Mouse (Mus musculus) intestine, postnatal 0 days (tissue): ENCODE measurements at regions not wholly inside any gene's neighbourhood (a gene's known extent, or its start where the extent isn't known, plus 50 kb on each side); places are given as distances from the start of the nearest gene placed in this dataset.

Experiments
- ATAC-seq: fragments of 200-750 bp; cut with Nextera tagmentation; 2 replicates; pipeline ENCODE4 v1.8.0; 2017; ENCODE audit warnings: mild to moderate bottlenecking, moderate TSS enrichment, moderate library complexity
- H3K27ac ChIP-seq: fragments of 300-500 bp; sonication (generic); 2 replicates; pipeline ENCODE4 v1.5.1; 2014; ENCODE audit warnings: mild to moderate bottlenecking, low read depth, low read length, moderate library complexity
- H3K27me3 ChIP-seq: fragments of 300-500 bp; sonication (generic); replicated peaks from 2 replicates; pipeline ENCODE4 v1.6.1; 2014; ENCODE audit warnings: low read length, mixed read lengths; ENCODE audit not compliant: control insufficient read depth, insufficient read depth
- H3K36me3 ChIP-seq: fragments of 300-500 bp; sonication (generic); 2 replicates; pipeline ENCODE4 v1.6.1; 2014; ENCODE audit warnings: mild to moderate bottlenecking, moderate library complexity; ENCODE audit not compliant: control insufficient read depth, insufficient read depth
- H3K4me1 ChIP-seq: fragments of 300-500 bp; sonication (generic); replicated peaks from 2 replicates; pipeline ENCODE4 v1.6.1; 2014; ENCODE audit warnings: antibody characterized with exemption, low read length, mixed read lengths; ENCODE audit not compliant: control insufficient read depth, insufficient read depth
- H3K4me2 ChIP-seq: fragments of 300-500 bp; sonication (generic); replicated peaks from 2 replicates; pipeline ENCODE4 v1.6.1; 2014; ENCODE audit warnings: low read depth, mild to moderate bottlenecking, moderate library complexity
- H3K4me3 ChIP-seq: fragments of 300-500 bp; sonication (generic); 2 replicates; pipeline ENCODE4 v1.5.1; 2014; ENCODE audit warnings: low read depth, low read length
- H3K9ac ChIP-seq: fragments of 300-500 bp; sonication (generic); 2 replicates; pipeline ENCODE4 v1.6.1; 2014; ENCODE audit warnings: mild to moderate bottlenecking, low read depth, low read length
- H3K9me3 ChIP-seq: fragments of 300-500 bp; sonication (generic); 2 replicates; pipeline ENCODE4 v1.6.1; 2016; ENCODE audit warnings: mixed run types; ENCODE audit not compliant: control insufficient read depth
- CTCF ChIP-seq: sonication (generic); IDR thresholded peaks from 2 replicates; pipeline ENCODE4 v1.5.1; 2016; ENCODE audit warnings: low read depth, mild to moderate bottlenecking, control low read depth, antibody characterized with exemption, moderate library complexity
- WGBS: fragments of 180-500 bp; shearing (Covaris S2); extraction: QIAGEN DNeasy Blood & Tissue Kit; methylation state at CpG from one replicate; pipeline ENCODE4 v1.1.7; 2014; 5-methylcytosine and 5-hydroxymethylcytosine counted together

- ATAC-seq: no peak
- H3K27ac ChIP-seq: no peak overlapping the region
- H3K4me2 ChIP-seq: no peak overlapping the region
- no peaks in the 10 kb centered on the region for H3K36me3 ChIP-seq
- no peaks in the 10 kb centered on the region for H3K9me3 ChIP-seq
- 80% methylated on average over 3 of the region's 3 CpGs for WGBS
- no peak overlapping the region for H3K4me3 ChIP-seq
- no peaks in the 10 kb centered on the region for H3K27me3 ChIP-seq
- H3K9ac ChIP-seq: no peak overlapping the region
- no peak for TF ChIP-seq CTCF
- no peaks in the 10 kb centered on the region for H3K4me1 ChIP-seq
Measured at GRCm38 (mm10) chr16:55617958-55618357, 220.7 kb downstream of the Nfkbiz start.

- ATAC-seq: 0 out of 2 replicates have a peak, but pooled peaks have one; percentile 36
- H3K4me1 ChIP-seq: no peaks in the 10 kb centered on the region
- H3K27me3 ChIP-seq: no peaks in the 10 kb centered on the region
- H3K9ac ChIP-seq: no peak overlapping the region
- H3K36me3 ChIP-seq: no peaks in the 10 kb centered on the region
- no peak overlapping the region for H3K4me2 ChIP-seq
- no peak for TF ChIP-seq CTCF
- no peaks in the 10 kb centered on the region for H3K9me3 ChIP-seq
- H3K4me3 ChIP-seq: no peak overlapping the region
- WGBS: 34% methylated on average over 4 of the region's 4 CpGs
- H3K27ac ChIP-seq: no peak overlapping the region
Measured at GRCm38 (mm10) chr16:55617506-55617905, 221.2 kb downstream of the Nfkbiz start.

- Histone ChIP-seq H3K9ac (no peak overlapping the region), H3K4me1 (no peaks in the 10 kb centered on the region), H3K36me3 (no peaks in the 10 kb centered on the region), H3K4me2 (no peak overlapping the region), H3K9me3 (no peaks in the 10 kb centered on the region), H3K27me3 (no peaks in the 10 kb centered on the region), H3K27ac (no peak overlapping the region), H3K4me3 (no peak overlapping the region)
- no peak for TF ChIP-seq CTCF
- 81% methylated on average over 1 of the region's 1 CpGs for WGBS
- ATAC-seq: no peak
Measured at GRCm38 (mm10) chr16:55616408-55617120, 222.1 kb downstream of the Nfkbiz start.

GRCm38 (mm10) chr16:55612873-55613272, 225.8 kb downstream of the Nfkbiz start:
- H3K36me3 ChIP-seq: no peaks in the 10 kb centered on the region
- H3K4me3 ChIP-seq: no peak overlapping the region
- no peaks in the 10 kb centered on the region for H3K4me1 ChIP-seq
- 75% methylated on average over 3 of the region's 3 CpGs for WGBS
- no peak overlapping the region for H3K9ac ChIP-seq
- TF ChIP-seq CTCF: no peak
- no peak overlapping the region for H3K4me2 ChIP-seq
- no peak overlapping the region for H3K27ac ChIP-seq
- ATAC-seq: no peak
- no peaks in the 10 kb centered on the region for H3K9me3 ChIP-seq
- H3K27me3 ChIP-seq: no peaks in the 10 kb centered on the region

- no peak for ATAC-seq
- no peaks in the 10 kb centered on the region for H3K9me3 ChIP-seq
- H3K36me3 ChIP-seq: no peaks in the 10 kb centered on the region
- TF ChIP-seq CTCF: no peak
- no peaks in the 10 kb centered on the region for H3K4me1 ChIP-seq
- no peak overlapping the region for H3K4me3 ChIP-seq
- no peaks in the 10 kb centered on the region for H3K27me3 ChIP-seq
- no peak overlapping the region for H3K27ac ChIP-seq
- H3K9ac ChIP-seq: no peak overlapping the region
- H3K4me2 ChIP-seq: no peak overlapping the region
- 71% methylated on average over 5 of the region's 5 CpGs for WGBS
Measured at GRCm38 (mm10) chr16:55612001-55612400, 226.7 kb downstream of the Nfkbiz start.

- Histone ChIP-seq H3K27me3 (no peaks in the 10 kb centered on the region), H3K4me1 (no peaks in the 10 kb centered on the region), H3K27ac (no peak overlapping the region), H3K4me2 (no peak overlapping the region), H3K9me3 (no peaks in the 10 kb centered on the region), H3K9ac (no peak overlapping the region), H3K36me3 (no peaks in the 10 kb centered on the region), H3K4me3 (no peak overlapping the region)
- peak; percentile 80 for ATAC-seq
- TF ChIP-seq CTCF: no peak
- WGBS: 46% methylated on average over 3 of the region's 3 CpGs
Measured at GRCm38 (mm10) chr16:55611172-55611571, 227.5 kb downstream of the Nfkbiz start.
